Mouse (Mus musculus) heart, embryonic 10.5 days (tissue): Measurements from ENCODE around the gene Ppp1r14a. TPM values are rescaled to one million over a fixed set of nuclear protein-coding genes. Genes with fewer than 3 reads are reported as not detected.

Source experiments
- DNase-seq: peaks from one replicate; pipeline ENCODE4 v3.0.0-alpha.2; 2017; ENCODE audit warnings: low spot score
- H3K27ac ChIP-seq: fragments of 300-500 bp; sonication (generic); 2 replicates; pipeline ENCODE4 v1.5.1; 2016; ENCODE audit warnings: mild to moderate bottlenecking
- H3K27me3 ChIP-seq: fragments of 300-500 bp; sonication (generic); 2 replicates; pipeline ENCODE4 v1.6.1; 2016; ENCODE audit warnings: mild to moderate bottlenecking; ENCODE audit not compliant: poor library complexity, insufficient read depth, severe bottlenecking
- H3K36me3 ChIP-seq: fragments of 300-500 bp; sonication (generic); 2 replicates; pipeline ENCODE4 v1.6.1; 2016; ENCODE audit warnings: mild to moderate bottlenecking, moderate library complexity
- H3K4me1 ChIP-seq: fragments of 300-500 bp; sonication (generic); 2 replicates; pipeline ENCODE4 v1.6.1; 2016; ENCODE audit warnings: mild to moderate bottlenecking
- H3K4me3 ChIP-seq: fragments of 300-500 bp; sonication (generic); 2 replicates; pipeline ENCODE4 v1.5.1; 2016; ENCODE audit warnings: mild to moderate bottlenecking, moderate library complexity
- H3K9me3 ChIP-seq: fragments of 300-500 bp; sonication (generic); 2 replicates; pipeline ENCODE4 v1.6.1; 2016; ENCODE audit warnings: mild to moderate bottlenecking, moderate library complexity
- WGBS: fragments of 180-500 bp; shearing (Covaris S2); methylation state at CpG from one replicate; pipeline ENCODE4 v1.1.7; 2016; 5-methylcytosine and 5-hydroxymethylcytosine counted together
- polyA plus RNA-seq: library from polyadenylated mRNA; unstranded; fragments of >200 nt; fragmentation: Nextera tagmentation; extraction: Ambion mirVana; gene quantifications from 2 replicates; pipeline ENCODE4 v1.2.1, GENCODE M21; 2016

The Ppp1r14a gene
- polyA plus RNA-seq, 1 experiment from 2014 or later: 13.8 TPM

DNA sequence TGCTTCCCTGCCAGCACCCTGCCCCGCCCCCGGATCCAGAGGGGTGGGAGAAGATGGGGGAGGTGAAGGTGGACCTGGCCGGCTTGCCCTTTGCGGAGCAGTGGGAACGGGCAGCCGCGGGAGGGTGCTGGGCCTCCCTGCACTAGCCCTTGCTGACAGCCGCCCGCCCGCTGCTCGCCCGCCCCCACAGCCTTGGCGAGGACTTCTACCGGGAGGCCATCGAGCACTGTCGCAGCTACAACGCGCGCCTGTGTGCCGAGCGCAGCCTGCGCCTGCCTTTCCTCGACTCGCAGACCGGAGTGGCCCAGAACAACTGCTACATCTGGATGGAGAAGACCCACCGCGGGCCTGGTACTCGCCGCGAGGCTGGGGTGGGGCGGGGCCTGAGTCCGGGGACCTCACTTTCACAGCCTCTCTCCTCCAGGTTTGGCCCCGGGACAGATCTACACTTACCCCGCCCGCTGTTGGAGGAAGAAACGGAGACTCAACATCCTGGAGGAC, 20.2 kb downstream of the Ppp1r14a start:
- H3K36me3 ChIP-seq: no peaks in the 10 kb centered on the region
- DNase-seq: no peak
- no peaks in the 10 kb centered on the region for H3K9me3 ChIP-seq
- H3K27me3 ChIP-seq: peaks cover 70% of the 10 kb centered on the region
- H3K4me3 ChIP-seq: peak overlapping the region; percentile 63
- peak overlapping the region; percentile 48; the same call in 1 of the 2 replicates for H3K27ac ChIP-seq
- peaks cover 46% of the 10 kb centered on the region for H3K4me1 ChIP-seq
- under 1% methylated on average over 36 of the region's 36 CpGs for WGBS

DNA sequence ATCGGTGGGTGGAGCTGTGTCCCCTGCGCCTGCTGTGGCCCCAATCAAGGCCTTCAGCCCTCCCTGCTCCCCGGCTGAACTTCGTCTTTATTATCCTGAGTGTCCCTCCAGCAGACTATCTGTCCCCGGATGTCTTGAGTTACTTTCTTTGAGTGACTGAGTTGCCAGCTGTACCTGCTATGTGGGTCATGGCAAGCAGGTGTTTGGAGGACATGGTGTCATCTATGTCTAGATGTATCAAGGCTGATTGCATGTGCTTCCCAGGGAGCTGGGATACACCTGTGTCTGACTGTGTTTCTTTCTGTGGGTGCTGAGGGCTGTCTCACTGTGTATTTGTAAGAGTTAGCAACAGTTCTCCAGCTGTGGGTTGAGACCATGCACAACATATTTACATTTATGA, 20.6 kb downstream of the Ppp1r14a start:
- peaks cover 42% of the 10 kb centered on the region for H3K4me1 ChIP-seq

DNA sequence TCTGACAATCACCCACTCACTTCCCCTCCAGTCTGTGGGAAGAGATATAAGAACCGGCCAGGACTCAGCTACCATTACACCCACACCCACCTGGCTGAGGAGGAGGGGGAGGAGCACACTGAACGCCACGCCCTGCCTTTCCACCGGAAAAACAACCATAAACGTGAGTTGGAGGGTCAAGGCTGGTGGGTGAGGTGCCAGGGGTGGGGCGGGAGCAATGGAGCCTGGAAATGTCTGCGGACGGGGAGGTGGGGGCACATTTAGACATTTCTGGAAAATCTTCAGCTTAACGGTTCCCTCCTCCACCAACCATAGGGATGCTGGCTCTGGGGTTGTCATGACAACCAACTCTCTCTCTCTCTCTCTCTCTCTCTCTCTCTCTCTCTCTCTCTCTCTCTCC, 23.9 kb downstream of the Ppp1r14a start:
- no peaks in the 10 kb centered on the region for H3K36me3 ChIP-seq
- WGBS: 43% methylated on average over 9 of the region's 9 CpGs
- no peaks in the 10 kb centered on the region for H3K9me3 ChIP-seq
- H3K27me3 ChIP-seq: peaks cover 61% of the 10 kb centered on the region; the same call in 1 of the 2 replicates
- no peak overlapping the region for H3K4me3 ChIP-seq
- H3K27ac ChIP-seq: no peak overlapping the region
- no peak for DNase-seq
- peaks cover 54% of the 10 kb centered on the region for H3K4me1 ChIP-seq

More for the DNA sequence above, 20.6 kb downstream of the Ppp1r14a start:
- WGBS: 8% methylated on average over 5 of the region's 5 CpGs
- Histone ChIP-seq H3K4me3 (peak overlapping the region; percentile 63), H3K27ac (0 out of 2 replicates have a peak overlapping the region, but pooled peaks have one; percentile 48), H3K36me3 (no peaks in the 10 kb centered on the region), H3K9me3 (no peaks in the 10 kb centered on the region), H3K27me3 (peaks cover 68% of the 10 kb centered on the region)
- no peak for DNase-seq

DNA sequence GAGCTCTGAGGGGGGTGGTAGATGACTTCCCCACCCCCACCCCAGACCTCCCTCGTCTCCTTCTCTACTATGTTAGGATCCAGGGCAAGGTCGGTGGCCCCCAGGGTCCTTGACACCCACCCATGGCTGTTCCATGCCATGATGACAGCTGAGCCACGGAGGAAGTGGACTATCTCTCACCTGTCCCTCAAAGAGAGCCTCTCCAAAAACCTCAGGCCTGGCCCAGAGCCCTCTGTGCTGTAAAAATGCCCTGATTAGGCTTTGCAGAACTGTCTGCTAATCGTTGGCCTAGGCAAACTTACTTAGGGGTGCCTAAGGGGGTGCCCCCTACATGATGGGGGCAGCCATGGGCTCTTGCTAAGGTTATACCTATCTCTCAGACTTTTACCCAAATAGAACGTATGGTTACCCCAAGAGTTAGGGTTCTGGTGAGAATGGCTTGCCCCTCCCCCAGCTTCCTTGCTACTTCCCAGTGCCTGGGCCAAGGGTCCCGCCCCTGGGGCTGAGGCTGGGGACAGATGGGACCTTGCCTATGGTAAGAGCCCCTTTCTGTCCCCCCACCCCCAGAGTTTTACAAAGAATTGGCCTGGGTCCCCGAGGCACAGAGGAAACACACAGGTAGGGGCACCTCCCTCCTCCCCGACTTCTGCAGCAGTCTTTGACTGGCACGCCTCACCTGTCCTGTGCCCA, 24.6 kb downstream of the Ppp1r14a start:
- Histone ChIP-seq H3K4me3 (no peak overlapping the region), H3K27me3 (peaks cover 59% of the 10 kb centered on the region; the same call in 1 of the 2 replicates), H3K36me3 (no peaks in the 10 kb centered on the region), H3K9me3 (no peaks in the 10 kb centered on the region), H3K27ac (no peak overlapping the region), H3K4me1 (peaks cover 53% of the 10 kb centered on the region)
- no peak for DNase-seq
- 61% methylated on average over 9 of the region's 9 CpGs for whole genome bisulfite sequencing

DNA sequence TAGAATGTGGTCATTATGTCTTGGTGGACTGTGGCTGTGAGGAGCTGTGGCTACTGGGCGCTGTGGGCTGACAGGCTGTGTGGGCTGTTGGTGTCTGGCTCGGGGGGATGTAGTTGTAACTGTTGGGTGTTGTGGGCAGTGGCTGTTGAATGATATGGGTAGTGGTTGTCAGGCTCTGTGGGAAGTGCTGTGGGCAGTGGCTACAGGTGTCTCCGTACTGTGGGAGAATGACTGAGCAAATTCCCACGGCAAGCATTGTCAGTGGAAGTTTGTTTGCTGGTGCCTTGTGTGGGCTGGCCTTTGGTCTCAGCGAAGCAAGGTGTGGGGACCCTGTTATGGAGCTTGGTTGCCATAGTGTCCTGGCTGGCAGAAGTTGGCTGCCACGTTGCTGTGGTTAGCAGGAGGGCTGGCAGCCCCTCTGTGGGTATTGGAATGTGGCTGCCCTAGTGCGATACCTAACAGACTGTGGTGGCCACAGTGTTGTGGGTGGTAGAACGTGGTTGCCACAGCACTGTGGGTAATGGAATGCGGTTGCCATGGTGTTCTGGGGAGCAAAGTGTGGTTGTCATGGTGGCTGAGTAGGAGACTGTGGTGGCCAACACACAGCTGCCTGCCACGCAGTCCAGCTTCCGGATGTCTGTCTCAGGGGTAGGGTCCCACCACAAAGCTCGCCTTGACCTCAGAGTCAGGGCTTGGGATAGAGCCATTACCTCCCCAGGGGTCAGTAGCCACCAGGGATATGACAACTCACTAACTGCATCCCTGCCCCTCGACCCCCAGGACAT, 25.9 kb downstream of the Ppp1r14a start:
- Histone ChIP-seq H3K27me3 (peaks cover 55% of the 10 kb centered on the region; the same call in 1 of the 2 replicates), H3K9me3 (no peaks in the 10 kb centered on the region), H3K4me1 (peaks cover 55% of the 10 kb centered on the region), H3K4me3 (no peak overlapping the region), H3K36me3 (no peaks in the 10 kb centered on the region), H3K27ac (no peak overlapping the region)
- DNase-seq: no peak
- 75% methylated on average over 13 of the region's 13 CpGs for WGBS

DNA sequence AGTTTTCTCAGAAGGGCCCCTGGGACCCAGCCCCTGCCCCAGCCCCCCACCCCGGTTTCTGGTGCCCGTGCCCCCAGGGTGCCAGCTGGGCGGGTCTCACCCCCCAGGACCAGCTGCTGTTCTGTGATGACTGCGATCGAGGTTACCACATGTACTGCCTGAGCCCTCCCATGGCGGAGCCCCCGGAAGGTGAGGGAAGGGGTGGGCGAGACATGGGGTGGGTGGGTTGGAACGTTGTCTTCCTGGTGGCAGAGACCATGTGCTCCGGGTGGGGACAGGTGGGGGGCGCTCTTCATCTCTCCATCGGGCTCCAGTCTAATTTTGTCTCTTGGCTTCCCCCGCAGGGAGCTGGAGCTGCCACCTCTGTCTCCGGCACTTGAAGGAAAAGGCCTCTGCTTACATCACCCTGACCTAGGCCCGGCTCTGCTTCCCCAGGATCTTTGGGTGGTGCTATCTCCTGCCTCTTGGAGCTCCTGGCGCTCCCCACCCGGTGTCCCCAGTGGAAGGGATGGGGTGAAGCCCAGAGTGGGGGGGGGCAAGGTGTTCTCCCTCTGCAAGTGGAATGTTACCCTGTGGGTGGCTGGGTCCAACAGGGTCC, 27.1 kb downstream of the Ppp1r14a start:
- Histone ChIP-seq H3K27ac (peak overlapping the region; percentile 77), H3K9me3 (no peaks in the 10 kb centered on the region), H3K4me1 (peaks cover 59% of the 10 kb centered on the region), H3K27me3 (peaks cover 43% of the 10 kb centered on the region; the same call in 1 of the 2 replicates), H3K4me3 (no peak overlapping the region), H3K36me3 (no peaks in the 10 kb centered on the region)
- 50% methylated on average over 17 of the region's 17 CpGs for WGBS
- no peak for DNase-seq

DNA sequence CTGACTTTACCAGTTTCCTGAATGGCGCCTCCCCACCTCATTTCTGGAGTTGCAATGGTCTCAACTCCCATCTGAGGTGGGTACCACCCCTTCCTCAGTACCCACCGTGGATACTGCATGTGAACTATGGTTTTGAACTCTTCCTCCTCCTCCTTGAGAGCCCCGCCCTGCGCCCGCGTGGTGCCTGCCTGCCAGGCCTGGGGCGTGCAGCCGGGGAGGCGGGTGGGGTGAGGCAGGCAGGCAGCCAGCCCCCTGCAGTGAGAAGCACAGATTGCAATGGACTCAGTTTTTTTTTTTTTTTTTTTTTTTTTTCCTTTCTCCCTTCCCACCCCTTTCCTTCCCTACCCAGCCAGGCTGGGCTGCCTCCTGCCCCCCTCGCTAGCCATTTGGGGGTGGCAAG, 27.9 kb downstream of the Ppp1r14a start:
- Histone ChIP-seq H3K4me1 (peaks cover 62% of the 10 kb centered on the region), H3K36me3 (no peaks in the 10 kb centered on the region), H3K9me3 (no peaks in the 10 kb centered on the region), H3K27me3 (peaks cover 48% of the 10 kb centered on the region; the same call in 1 of the 2 replicates), H3K4me3 (peak overlapping the region; percentile 8; the same call in 1 of the 2 replicates), H3K27ac (peak overlapping the region; percentile 77)
- DNase-seq: no peak
- WGBS: 7% methylated on average over 10 of the region's 10 CpGs

DNA sequence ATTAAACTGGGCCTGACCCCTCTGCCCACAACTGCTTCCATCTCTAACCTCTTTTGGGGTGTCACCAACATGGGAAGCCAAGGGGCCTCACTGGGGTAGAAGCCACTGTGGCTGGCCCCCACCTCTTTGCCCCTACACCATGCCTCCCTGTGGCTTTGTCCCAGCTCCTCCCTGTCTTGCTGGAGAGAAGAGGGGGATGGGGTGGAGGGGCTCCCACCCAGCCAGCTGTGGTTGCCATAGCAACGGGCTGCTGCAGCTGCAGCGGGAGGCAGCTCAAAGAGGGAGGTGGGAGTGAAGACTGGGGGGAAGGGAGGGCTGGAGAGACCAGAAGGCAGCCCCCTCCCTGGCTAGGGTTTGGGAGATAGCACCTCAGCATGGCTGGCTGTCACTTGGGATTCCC, 28.4 kb downstream of the Ppp1r14a start:
- peaks cover 64% of the 10 kb centered on the region for H3K4me1 ChIP-seq

DNA sequence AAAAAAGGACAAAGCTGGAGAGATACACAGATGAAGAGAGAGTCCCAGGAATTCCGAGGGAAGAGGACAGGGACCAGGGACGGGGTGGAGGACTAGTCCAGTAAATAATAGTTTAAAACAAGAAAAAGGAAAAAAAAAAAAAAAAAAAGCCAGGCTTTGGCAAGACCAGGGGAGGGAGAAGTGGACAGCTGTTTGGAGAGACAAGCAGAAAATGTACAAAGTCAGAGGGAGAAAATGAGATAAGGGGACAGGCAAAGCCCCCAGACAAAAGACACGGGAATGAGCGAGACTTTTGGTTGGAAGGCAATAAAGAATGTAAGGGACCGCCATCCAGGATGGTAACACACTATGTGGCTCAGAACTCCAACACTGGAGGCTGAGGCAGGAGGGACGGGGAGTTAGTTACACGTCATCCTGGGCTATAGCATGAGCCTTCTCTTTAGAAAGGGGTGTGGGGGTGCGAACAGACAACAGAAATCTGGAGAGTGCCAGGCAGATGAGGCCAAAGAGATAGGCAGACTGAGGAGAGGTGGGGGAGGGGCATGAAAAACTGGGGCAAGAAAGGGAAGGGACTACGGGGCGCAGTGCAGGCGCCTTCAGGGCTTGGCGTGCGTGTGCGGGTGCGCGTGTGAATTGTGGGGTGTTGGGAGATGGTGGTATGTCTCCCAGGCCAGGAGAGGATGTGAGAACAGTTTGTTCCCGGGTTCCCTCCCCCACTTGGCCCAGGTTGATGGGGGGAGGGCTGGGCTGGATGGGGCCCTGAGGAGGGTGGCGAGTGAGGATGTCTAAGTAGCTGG, 29.2 kb downstream of the Ppp1r14a start:
- DNase-seq: no peak
- Histone ChIP-seq H3K36me3 (no peaks in the 10 kb centered on the region), H3K4me1 (peaks cover 64% of the 10 kb centered on the region), H3K27me3 (peaks cover 43% of the 10 kb centered on the region; the same call in 1 of the 2 replicates), H3K27ac (peak overlapping the region; percentile 73), H3K4me3 (peak overlapping the region; percentile 42), H3K9me3 (no peaks in the 10 kb centered on the region)
- WGBS: 4% methylated on average over 18 of the region's 18 CpGs

More for the DNA sequence above, 28.4 kb downstream of the Ppp1r14a start:
- Histone ChIP-seq H3K4me3 (no peak overlapping the region; the same call in 1 of the 2 replicates), H3K27ac (peak overlapping the region; percentile 77), H3K36me3 (no peaks in the 10 kb centered on the region), H3K9me3 (no peaks in the 10 kb centered on the region), H3K27me3 (peaks cover 49% of the 10 kb centered on the region; the same call in 1 of the 2 replicates)
- WGBS: 0% methylated on average over 2 of the region's 2 CpGs
- DNase-seq: no peak

DNA sequence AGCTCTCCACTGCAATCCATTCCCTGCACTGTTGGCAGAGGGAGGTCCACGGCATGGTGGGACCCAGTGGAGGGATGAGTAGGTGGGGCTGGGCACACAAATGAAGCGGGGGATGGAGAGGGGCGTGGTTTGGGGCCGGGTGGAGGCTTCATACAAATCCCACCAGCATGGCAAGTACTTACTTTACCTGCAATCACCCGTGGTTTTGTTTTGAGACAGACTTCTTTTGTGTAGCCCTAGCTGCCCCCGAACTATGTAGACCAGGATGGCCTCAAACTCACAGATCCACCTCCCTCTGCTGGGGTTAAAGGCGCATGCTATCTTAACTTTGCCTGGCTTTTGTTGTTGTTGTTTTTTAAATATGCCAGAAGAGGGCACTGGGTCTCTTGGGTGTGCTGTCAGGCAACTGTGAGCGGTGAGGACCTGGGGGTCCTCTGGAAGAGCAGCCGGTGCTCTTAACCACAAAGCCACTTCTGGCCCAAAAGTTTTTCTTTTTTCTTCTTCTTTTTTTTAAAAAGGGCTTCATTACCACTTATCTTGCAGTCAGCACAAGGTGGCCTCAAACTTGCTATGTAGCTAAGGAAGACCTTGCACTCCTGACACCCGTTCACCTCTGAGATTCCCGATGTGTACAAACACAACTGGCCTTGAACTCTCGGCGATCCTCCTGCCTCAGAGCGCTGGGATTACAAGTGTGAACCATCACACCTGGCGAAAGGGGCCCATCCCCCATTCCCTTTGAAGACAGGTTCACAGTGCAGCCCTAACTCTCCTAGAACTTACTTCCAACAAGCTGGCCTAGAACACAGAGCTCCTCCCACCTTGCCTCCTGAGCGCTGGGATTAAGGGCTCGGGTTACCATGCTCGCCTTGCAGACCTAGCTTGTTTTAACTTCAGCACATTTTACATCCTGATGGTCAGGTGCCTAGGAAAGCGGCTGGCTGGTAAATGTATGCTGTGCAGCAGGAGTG, 30.5 kb downstream of the Ppp1r14a start:
- Histone ChIP-seq H3K27me3 (peaks cover 39% of the 10 kb centered on the region; the same call in 1 of the 2 replicates), H3K9me3 (no peaks in the 10 kb centered on the region), H3K4me3 (peak overlapping the region; percentile 42), H3K27ac (peak overlapping the region; percentile 73), H3K4me1 (peaks cover 60% of the 10 kb centered on the region), H3K36me3 (peaks cover 6% of the 10 kb centered on the region; the same call in 1 of the 2 replicates)
- DNase-seq: no peak
- 6% methylated on average over 19 of the region's 19 CpGs for WGBS

DNA sequence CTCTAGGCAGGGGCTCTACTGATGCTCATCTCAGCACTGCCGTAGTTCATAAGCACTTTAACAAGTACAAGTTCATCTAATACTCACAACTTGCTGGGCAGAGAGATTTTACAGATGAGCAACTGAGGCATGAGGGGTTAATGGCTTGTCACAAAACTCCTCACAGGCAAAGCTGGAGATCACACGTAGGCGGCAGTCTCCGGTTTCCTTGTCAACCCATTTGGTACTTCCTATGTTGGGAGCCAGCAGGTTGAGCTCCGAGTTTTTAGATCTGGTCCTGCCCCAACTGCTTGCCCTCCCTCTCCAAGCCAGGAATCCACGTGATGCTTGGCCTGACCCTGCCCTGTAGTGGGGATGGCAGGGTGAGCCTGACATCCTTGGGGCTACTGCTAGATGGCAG, 38.0 kb downstream of the Ppp1r14a start:
- Histone ChIP-seq H3K9me3 (no peaks in the 10 kb centered on the region), H3K36me3 (peaks cover 27% of the 10 kb centered on the region), H3K27ac (no peak overlapping the region), H3K4me3 (no peak overlapping the region), H3K4me1 (0 out of 2 replicates have a peak, but pooled peaks cover under 1% of the 10 kb centered on the region), H3K27me3 (peaks cover 7% of the 10 kb centered on the region; the same call in 1 of the 2 replicates)
- no peak for DNase-seq
- WGBS: 79% methylated on average over 6 of the region's 6 CpGs
